Mouse (Mus musculus) heart, postnatal 36 days (tissue): ENCODE data around the gene Erf. TPM values are rescaled to one million over a fixed set of nuclear protein-coding genes. Genes with fewer than 3 reads are reported as not detected.

Experiments used
- DNase-seq, 2 experiments: peaks; one replicate each; pipeline ENCODE4 v3.0.0; 2021 to 2022
- intact Hi-C: fragments of 180-260 bp; cut with DNase I; formaldehyde crosslinking; loops from one replicate; pipeline ENCODE4 v1.15.1; 2025
- total RNA-seq, 2 experiments: library from RNA; stranded (reverse); gene quantifications; 2 replicates each; pipeline ENCODE4 v1.2.3; 2021

Erf gene
- 10 to 100 TPM; 22.3 to 26.2 TPM for total RNA-seq

GRCm38 (mm10) chr7:25250141-25250972 is at the start of gene Erf:
Gene Erf (minus strand): TSS chr7:25250761.
- intact Hi-C loops = loop anchor here (2.0 kb wide), 1 partner anchor 14 kb away; no protein-coding TSS in a partner anchor
- DNase-seq = peak; percentile 97

- DNase-seq = peak; percentile 51 to 73
- intact Hi-C loops = loop anchor here (2.0 kb wide), 1 partner anchor 17 kb away; no protein-coding TSS in a partner anchor
Measured at GRCm38 (mm10) chr7:25297454-25298325, 47.1 kb upstream of the Erf start, which contains the start of gene Pafah1b3. Gene Pafah1b3 (minus strand): TSS chr7:25297986.

DNA sequence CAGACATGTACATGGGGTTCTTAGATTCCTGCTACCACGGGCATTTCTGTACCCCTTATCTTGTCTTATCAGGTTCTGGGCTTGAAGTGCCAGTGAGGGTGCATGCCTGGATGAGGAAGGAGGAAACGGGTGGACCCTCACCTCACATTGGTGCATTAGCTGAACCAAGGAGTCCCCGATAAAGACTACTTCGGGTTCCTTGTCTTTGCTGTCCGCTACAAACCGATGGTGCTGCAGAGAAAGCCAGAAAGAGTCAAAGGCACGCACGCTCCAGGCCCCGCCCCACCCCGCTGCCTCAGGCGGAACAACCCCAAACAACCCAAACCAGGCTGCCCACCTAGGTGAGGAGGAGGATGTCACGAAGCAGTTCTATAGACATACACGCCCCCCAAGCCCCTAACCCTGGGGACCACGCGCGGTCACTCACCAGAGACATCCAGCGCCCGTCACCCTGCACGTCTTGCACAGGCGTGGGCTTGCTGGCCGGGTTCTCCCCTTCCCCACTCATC is 46.4 kb upstream of the Erf start:
- intact Hi-C loops = loop anchor here (2.0 kb wide), 1 partner anchor 18 kb away; no protein-coding TSS in a partner anchor
- DNase-seq = no peak

DNA sequence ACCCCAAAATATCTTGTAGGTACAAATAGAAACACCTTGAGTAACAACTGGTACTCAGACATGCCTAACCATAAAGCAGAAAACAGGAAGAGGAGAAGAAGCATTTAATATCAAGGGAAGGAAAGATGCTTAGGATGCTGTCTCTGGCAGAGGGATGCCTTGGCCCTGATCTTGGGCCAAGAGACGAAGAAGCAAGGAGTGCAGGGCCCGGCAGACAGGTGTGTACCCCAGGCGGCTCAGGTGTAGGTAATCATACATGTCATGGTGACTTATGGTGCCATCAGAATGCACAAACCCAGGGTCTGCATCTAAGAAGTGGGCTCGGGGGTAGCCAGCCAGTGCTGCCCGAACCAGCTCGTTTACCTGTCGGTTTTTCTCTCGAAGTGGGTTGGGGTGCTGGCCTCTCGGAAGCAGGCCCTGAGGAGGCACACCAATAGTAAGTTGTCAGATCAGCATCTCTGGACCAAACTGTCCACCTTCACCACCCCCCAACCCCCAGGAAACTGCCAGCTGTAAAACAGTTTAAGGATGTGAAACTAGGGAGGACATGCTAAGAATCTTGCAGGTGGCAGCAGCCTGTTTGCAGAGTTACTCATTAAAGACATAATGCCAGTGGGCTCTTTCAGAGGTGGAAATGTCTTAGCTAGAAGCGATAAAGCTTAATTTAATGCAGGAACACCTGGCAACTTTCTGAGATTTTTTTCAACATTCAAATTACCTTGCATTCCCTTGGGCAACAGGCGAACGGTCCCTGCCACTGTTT is 44.6 kb upstream of the Erf start:
- no peak for DNase-seq
- intact Hi-C loops = no loop called here

- DNase-seq = no peak
- intact Hi-C loops = no loop called here
Measured at GRCm38 (mm10) chr7:25294495-25294894, 43.9 kb upstream of the Erf start.

DNA sequence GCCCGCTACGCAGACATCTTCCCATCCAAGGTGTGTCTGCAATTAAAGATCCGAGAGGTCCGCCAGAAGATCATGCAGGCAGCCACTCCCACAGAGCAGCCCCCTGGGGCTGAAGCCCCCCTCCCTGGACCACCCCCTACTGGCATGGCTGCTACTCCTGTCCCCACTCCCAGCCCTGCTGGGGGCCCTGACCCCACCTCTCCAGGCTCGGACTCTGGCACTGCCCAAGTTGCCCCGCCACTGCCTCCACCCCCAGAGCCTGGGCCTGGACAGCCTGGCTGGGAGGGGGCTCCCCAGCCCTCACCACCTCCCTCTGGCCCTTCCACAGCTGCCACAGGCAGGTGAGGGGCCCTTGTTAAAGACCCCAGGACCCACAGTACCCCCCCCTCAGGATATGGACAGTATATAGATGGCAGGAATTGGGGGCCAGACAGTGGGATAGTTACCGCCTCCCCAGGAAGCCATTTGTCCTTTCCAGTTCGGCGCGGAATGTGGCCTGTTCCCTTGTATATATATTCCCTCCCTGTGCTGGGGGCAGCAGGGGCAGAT is 42.7 kb upstream of the Erf start:
- no peak for DNase-seq
- intact Hi-C loops = no loop called here

GRCm38 (mm10) chr7:25292107-25292506 is 41.5 kb upstream of the Erf start:
- intact Hi-C loops = no loop called here
- DNase-seq = no peak

DNA sequence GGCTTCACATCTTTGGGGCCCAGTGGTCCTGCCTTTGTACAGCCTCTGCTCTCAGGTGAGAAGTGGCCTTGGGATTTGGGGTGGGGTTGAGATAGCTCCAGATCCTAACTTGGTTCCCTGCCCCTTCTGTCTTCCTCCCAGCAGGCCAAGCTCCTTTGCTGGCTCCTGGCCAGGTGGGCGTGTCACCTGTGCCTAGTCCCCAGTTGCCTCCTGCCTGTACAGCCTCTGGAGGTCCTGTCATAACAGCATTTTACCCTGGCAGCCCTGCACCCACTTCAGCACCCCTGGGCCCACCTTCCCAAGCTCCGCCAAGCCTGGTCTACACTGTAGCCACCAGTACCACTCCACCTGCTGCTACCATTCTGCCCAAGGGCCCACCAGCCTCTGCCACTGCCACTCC is 40.4 kb upstream of the Erf start:
- no peak for DNase-seq

GRCm38 (mm10) chr7:25290463-25290862 is 39.9 kb upstream of the Erf start:
- intact Hi-C loops = no loop called here
- no peak for DNase-seq

More for the DNA sequence above, 40.4 kb upstream of the Erf start:
- intact Hi-C loops = no loop called here

DNA sequence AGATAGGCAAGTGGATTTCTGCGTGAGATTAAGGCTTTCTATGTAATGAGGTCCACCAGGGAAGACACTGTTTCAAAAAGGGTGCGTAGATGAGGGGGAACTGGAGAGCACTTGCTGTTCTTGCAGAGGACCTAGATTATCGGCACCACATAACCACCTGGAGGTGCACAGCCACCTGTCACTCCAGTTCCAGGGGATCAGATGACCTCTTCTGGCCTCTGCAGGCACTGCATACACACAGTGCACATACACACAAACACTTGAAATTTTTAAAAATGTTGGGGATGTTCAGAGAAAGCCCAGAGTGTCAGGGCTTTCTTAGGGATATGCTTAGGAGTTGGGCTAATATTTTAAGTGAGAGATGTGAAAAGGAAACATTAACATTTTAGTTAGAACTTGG is 39.4 kb upstream of the Erf start:
- intact Hi-C loops = no loop called here
- no peak for DNase-seq

DNA sequence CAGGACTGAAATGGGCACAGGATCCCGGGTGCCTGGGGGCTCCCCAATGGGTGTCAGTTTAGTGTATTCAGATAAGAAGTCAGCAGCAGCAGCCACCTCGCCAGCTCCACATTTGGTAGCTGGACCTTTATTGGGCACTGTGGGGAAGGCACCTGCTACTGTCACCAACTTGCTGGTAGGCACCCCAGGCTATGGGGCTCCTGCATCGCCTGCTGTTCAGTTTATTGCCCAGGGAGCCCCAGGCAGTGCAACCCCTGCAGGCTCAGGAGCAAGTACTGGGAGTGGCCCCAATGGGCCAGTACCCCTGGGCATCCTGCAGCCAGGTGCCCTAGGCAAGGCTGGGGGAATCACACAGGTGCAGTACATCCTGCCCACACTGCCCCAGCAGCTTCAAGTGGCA is 38.2 kb upstream of the Erf start:
- DNase-seq = no peak
- intact Hi-C loops = no loop called here

DNA sequence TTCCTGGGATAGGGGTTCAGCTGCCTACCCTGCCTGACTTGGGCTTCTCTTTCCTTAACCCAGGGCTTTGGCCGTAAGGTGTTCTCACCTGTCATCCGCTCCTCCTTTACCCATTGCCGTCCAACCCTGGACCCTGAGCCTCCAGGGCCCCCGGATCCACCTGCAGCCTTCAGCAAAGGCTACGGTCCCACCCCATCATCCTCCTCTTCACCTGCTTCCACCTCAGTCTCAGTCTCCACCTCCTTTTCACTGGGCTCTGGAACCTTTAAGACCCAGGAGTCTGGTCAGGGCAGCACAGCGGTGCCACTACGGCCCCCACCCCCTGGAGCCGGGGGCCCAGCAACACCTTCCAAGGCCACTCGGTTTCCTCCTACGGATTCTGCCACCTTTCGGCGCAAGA is 37.5 kb upstream of the Erf start:
- intact Hi-C loops = no loop called here
- DNase-seq = no peak

GRCm38 (mm10) chr7:25286989-25287388 is 36.4 kb upstream of the Erf start:
- intact Hi-C loops = no loop called here

GRCm38 (mm10) chr7:25285511-25286238 is 35.1 kb upstream of the Erf start:
- DNase-seq = no peak
- intact Hi-C loops = no loop called here

More at GRCm38 (mm10) chr7:25286989-25287388, 36.4 kb upstream of the Erf start:
- DNase-seq = no peak

GRCm38 (mm10) chr7:25284766-25285165 is 34.2 kb upstream of the Erf start:
- no peak for DNase-seq
- intact Hi-C loops = no loop called here

GRCm38 (mm10) chr7:25284171-25284570 is 33.6 kb upstream of the Erf start:
- intact Hi-C loops = no loop called here
- no peak for DNase-seq

- intact Hi-C loops = loop anchor here (2.0 kb wide), 1 partner anchor 33 kb away; the partner anchor contains the start of gene Megf8
- DNase-seq = peak in 1 of 2 experiments; percentile 32
Measured at GRCm38 (mm10) chr7:25283637-25284036, 33.1 kb upstream of the Erf start.

DNA sequence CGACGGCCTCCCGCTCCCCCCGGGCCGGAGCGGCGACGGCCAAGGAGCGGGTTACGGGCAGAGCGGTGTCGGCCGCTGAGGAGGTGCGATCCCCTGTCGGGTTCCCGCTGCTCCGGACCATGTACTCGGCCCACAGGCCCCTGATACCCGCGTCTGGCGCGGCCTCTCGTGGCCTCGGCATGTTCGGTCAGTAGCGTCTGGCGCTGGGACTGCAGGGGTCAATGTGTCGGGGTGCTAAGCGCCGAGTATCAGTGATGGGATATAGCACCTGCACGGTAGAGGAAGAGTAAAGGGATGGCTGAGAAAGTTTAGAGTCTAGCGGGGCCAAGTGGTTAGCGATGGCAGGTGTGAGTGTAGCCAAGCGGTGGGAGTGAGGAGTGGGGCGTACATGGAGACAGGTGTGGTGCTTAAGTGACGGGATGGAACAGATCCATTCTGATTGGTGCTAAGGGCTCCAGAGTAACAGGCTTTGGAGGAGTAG is 32.2 kb upstream of the Erf start:
- intact Hi-C loops = loop anchor here (2.0 kb wide), 1 partner anchor 34 kb away; the partner anchor contains the start of gene Megf8
- DNase-seq = peak; percentile 44 to 68
